Mouse (Mus musculus) neural tube, embryonic 12.5 days (tissue): ENCODE results near the gene Alx1. TPM values are rescaled to one million over a fixed set of nuclear protein-coding genes. Genes with fewer than 3 reads are reported as not detected.

Experiments used
- ATAC-seq: fragments of 200-750 bp; cut with Nextera tagmentation; 2 replicates; pipeline ENCODE4 v1.8.0; 2017; ENCODE audit warnings: low read depth, mild to moderate bottlenecking, moderate TSS enrichment, moderate library complexity; ENCODE audit not compliant: low FRiP score
- H3K27ac ChIP-seq: fragments of 300-500 bp; sonication (generic); 2 replicates; pipeline ENCODE4 v1.5.1; 2016
- H3K27me3 ChIP-seq: fragments of 300-500 bp; sonication (generic); replicated peaks from 2 replicates; pipeline ENCODE4 v1.6.1; 2016; ENCODE audit warnings: mild to moderate bottlenecking
- H3K36me3 ChIP-seq: fragments of 300-500 bp; sonication (generic); 2 replicates; pipeline ENCODE4 v1.6.1; 2016; ENCODE audit warnings: mild to moderate bottlenecking
- H3K4me1 ChIP-seq: fragments of 300-500 bp; sonication (generic); 2 replicates; pipeline ENCODE4 v1.6.1; 2016
- H3K4me2 ChIP-seq: fragments of 300-500 bp; sonication (generic); replicated peaks from 2 replicates; pipeline ENCODE4 v1.6.1; 2016; ENCODE audit warnings: mild to moderate bottlenecking
- H3K4me3 ChIP-seq: fragments of 300-500 bp; sonication (generic); 2 replicates; pipeline ENCODE4 v1.5.1; 2016
- H3K9ac ChIP-seq: fragments of 300-500 bp; sonication (generic); 2 replicates; pipeline ENCODE4 v1.6.1; 2016; ENCODE audit warnings: mild to moderate bottlenecking
- H3K9me3 ChIP-seq: fragments of 300-500 bp; sonication (generic); 2 replicates; pipeline ENCODE4 v1.6.1; 2016; ENCODE audit warnings: mild to moderate bottlenecking
- WGBS: fragments of 180-500 bp; shearing (Covaris S2); methylation state at CpG from one replicate; pipeline ENCODE4 v1.1.7; 2016; 5-methylcytosine and 5-hydroxymethylcytosine counted together
- polyA plus RNA-seq: library from polyadenylated mRNA; unstranded; fragments of >200 nt; fragmentation: Nextera tagmentation; extraction: Ambion mirVana; gene quantifications from 2 replicates; pipeline ENCODE4 v1.2.1, GENCODE M21; 2016

Alx1 gene
- polyA plus RNA-seq = 1.1 and 1.4 TPM in 2 replicates

- H3K9me3 ChIP-seq = no peaks in the 10 kb centered on the region
- H3K4me2 ChIP-seq = peak within 1 kb of the TSS; percentile 57
- H3K9ac ChIP-seq = no peak within 1 kb of the TSS
- H3K27me3 ChIP-seq = peaks cover 73% of the 10 kb centered on the region
- ATAC-seq = no peak
- no peaks in the 10 kb centered on the region for H3K36me3 ChIP-seq
- WGBS = under 1% methylated on average over 32 of the region's 32 CpGs
- H3K27ac ChIP-seq = no peak within 1 kb of the TSS
- H3K4me3 ChIP-seq = no peak within 1 kb of the TSS
- H3K4me1 ChIP-seq = peaks cover 13% of the 10 kb centered on the region
Measured at GRCm38 (mm10) chr10:103029730-103030490, at the start of gene Alx1. Alx1 (minus strand) TSS chr10:103030215.

- Histone ChIP-seq H3K27ac (no peak overlapping the region), H3K4me1 (no peaks in the 10 kb centered on the region), H3K4me3 (no peak overlapping the region), H3K9me3 (no peaks in the 10 kb centered on the region), H3K4me2 (no peak overlapping the region), H3K9ac (no peak overlapping the region), H3K36me3 (no peaks in the 10 kb centered on the region), H3K27me3 (no peaks in the 10 kb centered on the region)
- 84% methylated on average over 2 of the region's 2 CpGs for WGBS
- no peak for ATAC-seq
Measured at GRCm38 (mm10) chr10:103049593-103049992, 19.6 kb upstream of the Alx1 start.

- 71% methylated on average over 3 of the region's 3 CpGs for WGBS
- H3K9me3 ChIP-seq = no peaks in the 10 kb centered on the region
- H3K9ac ChIP-seq = no peak overlapping the region
- no peak overlapping the region for H3K27ac ChIP-seq
- ATAC-seq = no peak
- H3K27me3 ChIP-seq = no peaks in the 10 kb centered on the region
- H3K4me2 ChIP-seq = no peak overlapping the region
- no peaks in the 10 kb centered on the region for H3K4me1 ChIP-seq
- no peak overlapping the region for H3K4me3 ChIP-seq
- H3K36me3 ChIP-seq = no peaks in the 10 kb centered on the region
Measured at GRCm38 (mm10) chr10:103046623-103047022, 16.6 kb upstream of the Alx1 start.

- no peaks in the 10 kb centered on the region for H3K36me3 ChIP-seq
- no peaks in the 10 kb centered on the region for H3K9me3 ChIP-seq
- H3K4me2 ChIP-seq = no peak overlapping the region
- H3K9ac ChIP-seq = no peak overlapping the region
- no peaks in the 10 kb centered on the region for H3K4me1 ChIP-seq
- no peak for ATAC-seq
- H3K27ac ChIP-seq = no peak overlapping the region
- H3K4me3 ChIP-seq = no peak overlapping the region
- H3K27me3 ChIP-seq = no peaks in the 10 kb centered on the region
- WGBS = 66% methylated on average over 2 of the region's 2 CpGs
Measured at GRCm38 (mm10) chr10:103045019-103045418, 15.0 kb upstream of the Alx1 start.

- no peak for ATAC-seq
- 2% methylated on average over 14 of the region's 14 CpGs for WGBS
- Histone ChIP-seq H3K4me3 (no peak overlapping the region), H3K9me3 (no peaks in the 10 kb centered on the region), H3K27ac (no peak overlapping the region), H3K9ac (no peak overlapping the region), H3K4me1 (no peaks in the 10 kb centered on the region), H3K27me3 (peaks cover 55% of the 10 kb centered on the region), H3K4me2 (no peak overlapping the region), H3K36me3 (no peaks in the 10 kb centered on the region)
Measured at GRCm38 (mm10) chr10:103035002-103035640, 5.1 kb upstream of the Alx1 start.

GRCm38 (mm10) chr10:103030931-103031330, 916 bp upstream of the Alx1 start:
- no peaks in the 10 kb centered on the region for H3K36me3 ChIP-seq
- no peaks in the 10 kb centered on the region for H3K9me3 ChIP-seq
- H3K4me2 ChIP-seq = no peak overlapping the region
- no peak for ATAC-seq
- H3K4me3 ChIP-seq = no peak overlapping the region
- H3K27me3 ChIP-seq = peaks cover 79% of the 10 kb centered on the region
- peaks cover 13% of the 10 kb centered on the region for H3K4me1 ChIP-seq
- 3% methylated on average over 11 of the region's 11 CpGs for WGBS
- no peak overlapping the region for H3K9ac ChIP-seq
- H3K27ac ChIP-seq = no peak overlapping the region

GRCm38 (mm10) chr10:103029132-103029729, 784 bp downstream of the Alx1 start:
- no peaks in the 10 kb centered on the region for H3K9me3 ChIP-seq
- peak overlapping the region; percentile 33; the same call in 1 of the 2 replicates for H3K4me3 ChIP-seq
- H3K4me1 ChIP-seq = peaks cover 13% of the 10 kb centered on the region
- no peaks in the 10 kb centered on the region for H3K36me3 ChIP-seq
- peak overlapping the region; percentile 57 for H3K4me2 ChIP-seq
- under 1% methylated on average over 23 of the region's 23 CpGs for WGBS
- no peak for ATAC-seq
- peaks cover 67% of the 10 kb centered on the region for H3K27me3 ChIP-seq
- H3K27ac ChIP-seq = no peak overlapping the region
- no peak overlapping the region for H3K9ac ChIP-seq

GRCm38 (mm10) chr10:103028253-103029131, 1.5 kb downstream of the Alx1 start:
- H3K9me3 ChIP-seq = no peaks in the 10 kb centered on the region
- no peaks in the 10 kb centered on the region for H3K36me3 ChIP-seq
- peaks cover 13% of the 10 kb centered on the region for H3K4me1 ChIP-seq
- H3K9ac ChIP-seq = no peak overlapping the region
- H3K4me3 ChIP-seq = peak overlapping the region; percentile 33
- peak overlapping the region; percentile 57 for H3K4me2 ChIP-seq
- H3K27ac ChIP-seq = no peak overlapping the region
- WGBS = under 1% methylated on average over 50 of the region's 50 CpGs
- peak; percentile 65 for ATAC-seq
- H3K27me3 ChIP-seq = peaks cover 65% of the 10 kb centered on the region

GRCm38 (mm10) chr10:103027931-103028252, 2.1 kb downstream of the Alx1 start:
- Histone ChIP-seq H3K9ac (no peak overlapping the region), H3K9me3 (no peaks in the 10 kb centered on the region), H3K27ac (no peak overlapping the region), H3K27me3 (peaks cover 59% of the 10 kb centered on the region), H3K4me1 (peaks cover 13% of the 10 kb centered on the region), H3K4me3 (peak overlapping the region; percentile 33), H3K36me3 (no peaks in the 10 kb centered on the region), H3K4me2 (peak overlapping the region; percentile 57)
- WGBS = under 1% methylated on average over 15 of the region's 15 CpGs
- 0 out of 2 replicates have a peak, but pooled peaks have one; percentile 3 for ATAC-seq

GRCm38 (mm10) chr10:103027226-103027930, 2.6 kb downstream of the Alx1 start:
- Histone ChIP-seq H3K27ac (no peak overlapping the region), H3K4me2 (peak overlapping the region; percentile 57; the same call in 1 of the 2 replicates), H3K9ac (no peak overlapping the region), H3K36me3 (no peaks in the 10 kb centered on the region), H3K4me3 (no peak overlapping the region), H3K27me3 (peaks cover 55% of the 10 kb centered on the region), H3K4me1 (peaks cover 13% of the 10 kb centered on the region), H3K9me3 (no peaks in the 10 kb centered on the region)
- 0 out of 2 replicates have a peak, but pooled peaks have one; percentile 0 for ATAC-seq
- under 1% methylated on average over 20 of the region's 20 CpGs for WGBS

- Histone ChIP-seq H3K27me3 (peaks cover 49% of the 10 kb centered on the region), H3K4me2 (0 out of 2 replicates have a peak overlapping the region, but pooled peaks have one; percentile 13), H3K36me3 (no peaks in the 10 kb centered on the region), H3K27ac (no peak overlapping the region), H3K9me3 (no peaks in the 10 kb centered on the region), H3K4me1 (peaks cover 13% of the 10 kb centered on the region), H3K4me3 (no peak overlapping the region), H3K9ac (no peak overlapping the region)
- under 1% methylated on average over 17 of the region's 17 CpGs for WGBS
- ATAC-seq = no peak
Measured at GRCm38 (mm10) chr10:103026636-103027225, 3.3 kb downstream of the Alx1 start.
